Mouse (Mus musculus) mouse trophoblast stem cell (cell line): ENCODE measurements at regions not wholly inside any gene's neighbourhood (a gene's known extent, or its start where the extent isn't known, plus 50 kb on each side); places are given as distances from the start of the nearest gene placed in this dataset.

Experiments used
- in situ Hi-C, 2 experiments: fragments of 300-500 bp; cut with MseI, MboI; formaldehyde crosslinking; loops; 2 replicates in 1 of 2; 3 replicates in 1 of 2; pipeline ENCODE4 v1.15.1; 2025

DNA sequence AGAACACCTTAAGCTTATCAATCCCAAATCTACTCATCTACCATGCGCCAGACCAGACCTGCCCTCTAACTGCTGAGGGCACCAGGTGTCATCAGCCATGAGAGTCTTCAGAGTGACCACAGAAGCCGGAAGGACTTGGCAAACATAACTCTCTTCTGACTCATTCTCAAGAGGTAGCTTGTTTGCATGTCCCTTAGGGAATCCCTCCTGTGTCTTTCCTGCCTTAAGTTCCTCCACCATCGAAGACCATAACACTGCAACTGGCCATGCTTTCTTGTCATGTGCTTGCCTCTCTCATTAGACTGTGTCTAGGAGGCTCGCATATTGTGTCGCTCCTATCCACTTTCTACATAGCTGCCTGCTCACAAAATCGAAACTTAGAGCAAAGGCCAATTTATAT lies 226.1 kb upstream of the Ncam1 start:
- in situ Hi-C loops = no loop called here

GRCm38 (mm10) chr9:50013602-50014001 lies 214.9 kb upstream of the Ncam1 start:
- in situ Hi-C loops = no loop called here

DNA sequence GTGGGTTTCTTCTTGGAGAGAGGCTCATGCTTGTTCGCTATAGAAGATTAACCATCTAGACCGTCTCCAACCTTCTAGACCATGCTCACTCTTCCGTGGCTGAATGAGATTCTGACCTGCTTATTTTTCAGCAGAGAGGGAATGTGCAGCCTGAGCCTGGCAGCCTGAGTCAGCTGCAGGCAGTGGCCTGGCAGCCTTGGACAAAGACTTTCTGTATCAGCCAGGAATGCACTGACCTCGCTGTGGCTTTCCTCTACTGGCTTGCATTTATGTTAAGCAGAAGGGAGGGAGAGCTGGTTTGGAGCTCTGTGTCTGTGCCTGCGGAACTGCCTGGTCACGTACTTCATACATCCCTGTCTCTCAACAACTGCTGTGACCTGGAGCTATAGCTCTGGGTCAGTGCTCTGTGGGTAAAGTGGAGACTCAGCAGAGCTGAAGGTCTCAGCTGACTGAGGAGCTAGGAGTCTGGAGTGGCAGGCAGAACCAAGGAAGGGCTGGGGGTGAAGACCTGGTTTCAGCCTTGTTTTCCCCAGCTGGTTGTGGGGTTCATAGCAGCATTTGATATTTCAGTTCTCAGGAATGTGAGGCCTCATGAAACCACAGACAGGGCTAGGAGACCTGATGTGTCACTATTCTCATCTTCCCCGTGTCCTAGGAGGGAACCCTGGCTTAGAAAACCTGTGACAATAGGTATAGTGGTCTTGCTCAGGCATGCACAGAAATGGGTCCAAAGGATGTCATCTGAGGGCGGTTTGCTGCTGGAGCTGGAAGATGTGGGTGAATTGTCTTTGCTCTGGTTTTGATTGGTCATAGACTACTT lies 207.2 kb upstream of the Ncam1 start:
- in situ Hi-C loops = no loop called here

- in situ Hi-C loops = no loop called here
Observed at GRCm38 (mm10) chr9:50002695-50003094, 204.0 kb upstream of the Ncam1 start.

- in situ Hi-C loops = no loop called here
Observed at GRCm38 (mm10) chr9:50000497-50001404, 202.0 kb upstream of the Ncam1 start.

GRCm38 (mm10) chr9:49999970-50000369 lies 201.2 kb upstream of the Ncam1 start:
- in situ Hi-C loops = no loop called here

DNA sequence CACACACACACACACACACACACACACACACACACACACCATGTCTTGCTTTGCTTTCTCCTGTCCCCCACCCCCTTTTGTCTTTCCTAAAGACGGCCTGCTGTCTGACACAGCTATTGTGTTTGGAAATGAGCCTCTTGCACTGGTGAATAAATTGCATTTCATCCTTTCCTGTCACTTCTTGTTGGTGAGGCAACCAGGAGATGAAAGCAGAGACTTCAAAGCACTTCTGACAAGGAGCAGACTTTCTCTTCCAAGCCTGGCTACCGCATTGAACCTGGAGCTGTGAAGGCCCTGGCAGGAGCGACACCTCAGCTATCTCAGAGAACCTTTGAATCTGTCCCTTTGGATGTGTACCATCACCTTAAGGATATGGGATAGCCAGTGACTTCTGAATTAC lies 199.4 kb upstream of the Ncam1 start:
- in situ Hi-C loops = no loop called here

- in situ Hi-C loops = no loop called here
Observed at GRCm38 (mm10) chr9:49989464-49990271, 190.9 kb upstream of the Ncam1 start.

DNA sequence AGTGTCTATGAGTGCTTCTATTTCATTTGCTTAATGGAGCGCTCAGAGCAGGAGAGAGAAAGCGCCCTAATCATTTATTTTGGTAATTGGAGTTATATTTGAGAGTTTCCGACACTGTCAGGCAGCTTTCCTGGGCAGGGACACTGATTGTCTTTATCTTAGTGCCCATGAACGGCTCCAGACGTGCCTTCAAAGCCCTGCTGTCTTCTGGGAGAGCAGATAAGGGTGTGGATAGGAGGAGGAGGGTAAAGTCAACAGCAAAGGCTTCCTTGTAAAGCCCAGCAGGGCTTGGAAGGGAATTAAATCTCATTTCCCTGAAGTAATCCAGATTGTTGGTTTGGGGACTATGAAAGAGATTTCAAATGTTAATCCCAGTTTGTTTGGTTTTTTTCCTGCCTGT lies 189.3 kb upstream of the Ncam1 start:
- in situ Hi-C loops = no loop called here

- in situ Hi-C loops = no loop called here
Observed at GRCm38 (mm10) chr9:49987481-49987880, 188.8 kb upstream of the Ncam1 start.

- in situ Hi-C loops = no loop called here
Observed at GRCm38 (mm10) chr9:49980344-49981207, 181.9 kb upstream of the Ncam1 start.

GRCm38 (mm10) chr9:49975938-49976671 lies 177.4 kb upstream of the Ncam1 start:
- in situ Hi-C loops = no loop called here

DNA sequence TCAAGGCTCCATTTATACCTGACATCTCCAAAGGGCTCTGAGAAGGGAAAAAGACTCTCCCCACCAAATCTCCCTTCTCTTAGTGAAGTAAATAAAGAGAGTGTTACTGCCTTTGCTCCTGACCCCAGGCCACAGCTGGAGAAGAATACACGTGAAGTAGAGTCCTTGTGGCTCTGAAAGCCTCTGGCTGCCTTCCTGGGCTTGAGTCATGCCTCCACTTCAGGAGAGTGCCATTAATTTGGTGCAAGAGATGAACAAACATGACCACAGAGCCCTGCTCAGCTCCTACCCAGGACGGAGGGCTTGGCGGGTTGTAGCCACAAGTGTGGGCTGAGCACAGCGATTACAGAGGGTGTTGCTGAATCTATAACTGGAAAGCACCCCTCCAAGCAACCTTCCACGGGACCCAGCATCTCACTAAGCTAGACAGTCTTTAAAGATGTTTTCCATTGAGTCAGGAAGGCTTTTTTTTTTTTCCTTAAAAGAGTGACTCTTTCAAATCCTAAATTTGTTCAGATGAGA lies 175.3 kb upstream of the Ncam1 start:
- in situ Hi-C loops = no loop called here

- in situ Hi-C loops = no loop called here
Observed at GRCm38 (mm10) chr9:49969429-49969828, 170.7 kb upstream of the Ncam1 start.

DNA sequence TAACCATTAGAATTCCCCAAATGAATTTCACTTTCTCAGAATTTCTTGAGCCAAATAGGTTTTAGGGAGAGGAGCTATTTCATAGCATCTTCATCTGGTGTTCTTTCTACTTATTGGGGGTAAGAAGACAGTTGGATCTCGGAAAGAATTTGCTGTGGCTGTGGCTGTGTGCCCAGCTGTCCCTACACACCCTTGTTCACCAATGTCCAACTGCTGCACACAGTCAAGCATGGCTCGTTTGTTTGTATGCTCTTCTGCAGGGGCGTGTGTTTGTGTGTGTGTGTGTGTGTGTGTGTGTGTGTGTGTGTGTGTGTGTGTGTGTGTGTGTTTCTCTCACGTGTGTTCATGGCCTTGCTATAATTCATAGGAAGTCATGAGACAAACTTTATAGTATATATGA lies 165.9 kb upstream of the Ncam1 start:
- in situ Hi-C loops = no loop called here

GRCm38 (mm10) chr9:49962561-49963071 lies 163.9 kb upstream of the Ncam1 start:
- in situ Hi-C loops = no loop called here

DNA sequence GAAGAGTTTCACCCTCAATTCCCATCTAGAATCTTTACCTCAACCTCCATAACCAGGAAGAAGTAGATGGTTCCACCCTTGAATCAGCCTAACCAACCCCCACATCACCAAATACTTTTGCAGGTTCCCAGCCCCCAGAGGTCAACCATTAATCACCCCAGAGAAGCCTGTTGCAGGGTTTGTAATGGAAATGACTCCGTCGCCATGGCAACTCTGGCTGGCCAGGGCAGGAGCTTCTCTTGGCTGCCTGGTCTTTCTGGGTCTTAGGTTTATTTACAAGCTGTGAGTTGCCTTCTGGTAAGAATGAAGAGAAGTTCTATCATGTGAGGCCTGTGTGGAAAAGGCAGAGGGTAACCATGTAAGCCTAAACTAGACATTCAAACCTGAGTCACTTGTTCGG lies 163.2 kb upstream of the Ncam1 start:
- in situ Hi-C loops = no loop called here

DNA sequence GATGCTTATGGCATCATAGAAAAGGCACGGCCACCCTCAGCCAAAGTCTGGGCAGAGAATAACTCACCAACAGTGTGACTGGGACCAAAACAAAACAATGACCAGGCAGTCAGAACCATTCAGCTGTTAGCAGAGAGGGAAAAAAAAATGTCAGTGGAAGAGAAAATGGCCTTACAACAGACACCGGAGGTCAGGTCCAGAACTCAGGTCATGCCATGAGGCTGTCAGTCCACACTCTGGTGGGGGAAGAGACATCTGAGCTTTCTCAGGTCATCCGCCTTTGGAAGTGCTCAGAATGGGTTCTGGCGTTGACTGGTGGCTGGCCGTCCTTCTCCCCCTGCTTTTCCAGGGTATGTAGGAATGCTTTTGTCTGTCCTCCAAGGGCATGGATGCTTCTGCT lies 162.6 kb upstream of the Ncam1 start:
- in situ Hi-C loops = no loop called here

GRCm38 (mm10) chr9:49959987-49960386 lies 161.3 kb upstream of the Ncam1 start:
- in situ Hi-C loops = no loop called here

GRCm38 (mm10) chr9:49958890-49959289 lies 160.2 kb upstream of the Ncam1 start:
- in situ Hi-C loops = no loop called here
